Mouse (Mus musculus): ENCODE data around the gene Zfp37.
"Not testable (repeated sequence)": the region's sequence is repeated elsewhere in the genome, so short reads cannot be mapped to it uniquely, and the experiment has no call there.

Gene Zfp37

DNA sequence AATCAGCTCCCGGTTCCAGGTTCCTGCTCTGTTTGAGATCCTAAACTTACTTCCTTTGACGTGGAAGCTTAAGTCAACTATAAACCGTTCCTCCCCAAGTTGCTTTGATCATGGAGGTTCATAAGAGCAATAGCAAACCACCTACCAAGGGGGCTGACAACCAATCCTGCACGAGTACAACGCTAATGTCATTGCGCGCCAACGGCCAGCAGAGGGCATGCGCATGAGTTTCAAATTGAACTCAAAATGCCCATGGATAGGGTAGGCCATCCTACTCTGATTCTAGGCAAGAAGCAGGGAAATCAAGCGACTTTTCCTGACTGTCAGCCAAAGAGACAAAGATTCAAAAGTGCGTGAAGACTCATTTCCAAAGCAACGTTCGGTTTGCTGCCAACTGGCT lies at the start of gene Zfp37:
Zfp37 (minus strand) TSS at position 279 of the 400 bp plus-strand sequence.
- no peak for DNase-seq

GRCm38 (mm10) chr4:62278081-62278480 lies 47.2 kb upstream of the Zfp37 start:
- no peak for DNase-seq

DNA sequence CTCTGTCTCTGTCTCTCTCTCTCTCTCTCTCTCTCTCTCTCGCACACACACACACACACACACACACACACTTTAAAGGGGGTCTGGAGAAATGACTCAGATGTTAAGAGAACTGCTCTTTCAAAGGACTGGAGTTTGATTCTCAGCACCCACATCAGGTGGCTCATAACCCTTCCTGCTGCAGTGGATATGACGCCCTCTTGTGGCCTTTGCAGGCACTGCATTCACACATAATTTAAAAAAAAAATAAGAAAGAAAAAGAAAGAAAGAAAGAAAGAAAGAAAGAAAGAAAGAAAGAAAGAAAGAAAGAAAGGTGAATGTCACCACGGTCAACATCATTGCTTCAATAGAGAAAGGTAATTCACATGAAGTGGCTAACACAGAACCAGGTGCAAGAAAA lies 46.4 kb upstream of the Zfp37 start:
- no peak for DNase-seq

GRCm38 (mm10) chr4:62276642-62277041 lies 45.8 kb upstream of the Zfp37 start:
- DNase-seq, result no peak

- no peak for DNase-seq
Observed at GRCm38 (mm10) chr4:62274841-62275536, 44.1 kb upstream of the Zfp37 start.

DNA sequence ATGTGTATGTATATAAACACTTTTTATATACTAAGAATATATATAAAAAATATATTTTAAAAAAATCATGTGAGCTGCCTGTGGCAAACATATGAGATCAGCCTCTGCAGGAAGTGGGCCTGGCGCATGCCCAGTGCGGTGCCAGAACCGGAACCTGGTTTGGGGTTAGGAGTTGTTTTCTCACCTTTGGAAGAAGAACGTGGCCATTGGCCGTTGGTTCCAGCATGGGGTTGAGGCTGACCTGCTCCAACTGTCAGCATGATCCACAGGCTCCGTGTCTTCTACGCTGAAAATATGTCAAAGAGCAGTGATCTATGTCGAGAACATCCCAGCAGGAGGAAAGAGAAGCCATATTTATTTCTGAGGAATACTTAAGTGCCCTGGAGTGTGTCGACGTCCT lies 43.1 kb upstream of the Zfp37 start:
- no peak for DNase-seq

DNA sequence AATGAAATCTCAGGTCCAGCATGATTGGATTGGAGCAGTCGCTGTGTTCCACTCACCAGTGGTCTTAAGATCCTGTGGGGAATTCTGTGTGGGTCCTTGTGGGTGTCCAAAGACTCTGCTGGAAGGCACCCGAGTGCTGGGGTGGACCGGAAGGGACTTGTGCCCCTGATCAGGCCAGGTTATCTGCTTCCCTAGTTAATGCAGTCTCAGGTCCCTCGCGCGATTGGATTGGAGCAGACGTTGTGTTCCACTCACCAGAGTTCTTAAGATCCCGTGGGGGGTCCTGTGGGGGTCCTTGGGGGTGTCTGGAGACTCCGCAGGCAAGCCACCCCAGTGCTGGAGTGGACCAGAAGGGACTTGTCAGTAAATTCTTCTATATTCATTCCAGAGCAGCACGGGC lies 41.8 kb upstream of the Zfp37 start:
- no peak for DNase-seq

DNA sequence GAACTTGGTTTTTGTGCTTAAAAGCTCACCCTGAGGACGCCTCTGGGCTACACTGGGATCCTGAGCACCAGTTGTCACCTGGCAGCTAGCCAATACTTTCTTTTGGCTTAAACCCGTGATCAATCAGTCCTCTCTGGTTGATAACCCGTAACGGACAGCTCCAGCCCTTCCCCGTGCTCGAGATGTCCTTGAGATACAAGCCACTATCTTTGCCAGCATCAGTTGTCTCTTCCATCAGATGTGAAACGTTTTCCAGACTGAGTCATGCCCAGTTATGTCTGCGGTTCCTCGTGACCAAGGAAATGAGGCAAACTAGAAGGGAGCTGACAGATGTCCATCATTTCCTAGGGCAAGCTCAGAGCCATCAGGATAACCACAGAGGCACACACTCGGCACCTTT lies 36.3 kb upstream of the Zfp37 start:
- DNase-seq, result no peak

- not testable (repeated sequence) for DNase-seq
Observed at GRCm38 (mm10) chr4:62266016-62266415, 35.2 kb upstream of the Zfp37 start.

- DNase-seq, result no peak
Observed at GRCm38 (mm10) chr4:62265154-62265836, 34.4 kb upstream of the Zfp37 start.

- no peak for DNase-seq
Observed at GRCm38 (mm10) chr4:62263133-62263844, 32.4 kb upstream of the Zfp37 start.

- DNase-seq, result no peak
Observed at GRCm38 (mm10) chr4:62262276-62262675, 31.4 kb upstream of the Zfp37 start, which contains the start of gene Slc31a2. Gene Slc31a2, plus strand, starts transcription at chr4:62262562.

- DNase-seq, result no peak
Observed at GRCm38 (mm10) chr4:62256931-62257330, 26.1 kb upstream of the Zfp37 start.

GRCm38 (mm10) chr4:62254551-62254950 lies 23.7 kb upstream of the Zfp37 start:
- DNase-seq, result no peak

DNA sequence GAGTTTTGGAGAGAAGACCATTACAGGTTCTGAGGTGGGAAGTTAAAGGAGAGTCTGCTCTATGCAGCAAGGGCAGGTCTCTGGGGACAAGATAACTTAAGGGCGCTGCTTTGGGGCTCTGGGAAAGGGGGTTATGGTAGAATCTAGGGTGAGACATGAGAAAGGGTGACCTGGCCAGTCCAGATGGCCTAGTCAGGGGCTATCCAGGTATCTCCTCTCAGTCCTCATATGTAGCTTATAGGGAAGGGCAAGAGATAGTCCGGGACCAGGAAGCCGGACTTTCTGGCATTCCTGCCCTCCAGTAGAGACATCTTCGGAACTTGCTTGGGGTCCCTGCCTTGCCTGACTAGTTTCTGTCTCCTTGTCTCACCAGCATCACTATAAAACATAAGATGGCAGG lies 20.9 kb upstream of the Zfp37 start:
- DNase-seq, result no peak

DNA sequence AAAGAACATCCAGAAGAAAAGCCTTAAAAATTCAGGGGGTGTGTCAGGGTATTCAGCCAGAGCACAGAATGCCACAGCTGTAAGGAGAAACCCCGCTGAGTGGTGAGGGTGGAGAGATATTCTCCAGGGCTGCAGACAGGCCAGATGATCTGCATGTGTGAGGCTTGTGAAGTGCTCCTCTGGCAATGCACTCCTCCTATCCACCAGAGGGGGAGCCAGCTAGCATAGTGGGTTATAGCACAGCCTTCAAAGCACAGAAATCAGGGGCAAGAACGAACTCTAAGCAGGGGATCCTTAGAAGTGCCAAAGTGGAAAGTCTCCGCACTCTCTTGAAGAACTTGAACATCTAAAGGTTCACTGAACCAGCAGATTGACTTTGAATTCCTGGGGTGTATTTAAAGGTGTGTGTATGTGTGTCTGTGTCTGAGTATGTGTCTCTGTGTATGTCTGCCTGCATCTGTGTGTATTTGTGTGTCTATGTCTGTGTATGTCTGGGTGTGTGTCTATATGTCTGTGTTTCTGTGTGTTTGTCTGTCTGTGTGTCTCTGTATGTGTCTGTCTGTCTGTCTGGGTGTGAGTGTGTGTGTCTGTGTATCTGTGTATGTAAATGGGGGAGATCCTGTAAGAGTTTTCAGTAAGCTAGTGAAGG lies 20.2 kb upstream of the Zfp37 start:
- DNase-seq, result no peak

DNA sequence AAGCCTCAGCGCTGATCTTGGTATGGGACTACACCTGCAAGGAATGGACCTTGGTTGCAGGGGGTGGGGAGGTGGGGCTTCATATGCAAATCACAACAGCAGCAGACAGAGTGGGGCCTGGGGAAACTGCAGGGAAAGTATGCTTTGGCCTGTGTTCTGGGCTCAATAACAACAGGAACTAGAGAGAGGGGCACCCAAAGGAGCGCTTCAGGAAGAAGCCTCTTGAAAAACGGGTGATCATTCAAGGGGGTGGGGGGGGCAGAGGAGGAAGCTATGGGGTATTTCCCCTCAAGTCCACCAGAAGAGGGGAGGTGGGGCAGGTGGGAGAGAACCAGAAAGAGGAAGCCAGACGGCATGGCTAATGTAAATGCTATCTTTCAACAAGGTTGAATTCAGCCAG lies 17.5 kb upstream of the Zfp37 start:
- DNase-seq, result no peak

DNA sequence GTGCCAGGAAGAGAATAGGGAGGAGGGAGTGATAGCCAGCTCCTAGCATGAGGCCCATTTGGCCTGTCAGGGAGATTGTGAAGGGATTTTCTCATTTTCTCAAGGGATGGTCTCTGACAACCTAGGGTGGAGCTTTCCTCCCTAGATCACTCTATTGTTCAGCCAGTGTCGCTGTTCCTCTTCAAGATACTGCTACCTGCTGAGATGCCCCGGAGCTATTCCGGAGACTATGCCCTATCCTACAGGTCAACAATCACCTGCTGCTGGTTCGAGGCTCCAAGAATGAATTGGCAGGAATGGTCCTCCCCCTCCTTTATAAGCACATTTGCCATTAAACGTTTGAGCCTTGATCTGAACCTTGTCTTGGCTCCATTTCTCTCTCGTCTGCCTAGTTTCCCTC lies 9.7 kb upstream of the Zfp37 start:
- no peak for DNase-seq

- DNase-seq, result no peak
Observed at GRCm38 (mm10) chr4:62230153-62230552, 694 bp downstream of the Zfp37 start.

DNA sequence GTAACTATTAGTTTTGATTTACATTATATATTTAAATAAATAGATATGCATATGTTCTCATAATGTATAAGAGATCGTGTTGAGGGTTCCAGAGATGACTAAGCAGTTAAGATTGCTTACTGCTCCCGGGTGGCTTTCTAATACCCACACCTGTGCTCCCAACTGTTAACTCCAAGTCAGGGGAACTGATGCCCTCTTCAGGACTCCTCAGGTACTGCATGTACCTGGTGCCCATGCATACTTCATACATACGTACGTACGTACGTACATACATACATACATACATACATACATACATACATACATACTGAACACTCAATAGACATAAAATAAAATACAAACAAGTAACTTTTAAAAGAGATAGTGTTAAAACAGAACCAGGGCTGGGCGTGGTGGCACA lies 1.4 kb downstream of the Zfp37 start:
- DNase-seq, result no peak

- no peak for DNase-seq
Observed at GRCm38 (mm10) chr4:62228391-62228790, 2.5 kb downstream of the Zfp37 start.

DNA sequence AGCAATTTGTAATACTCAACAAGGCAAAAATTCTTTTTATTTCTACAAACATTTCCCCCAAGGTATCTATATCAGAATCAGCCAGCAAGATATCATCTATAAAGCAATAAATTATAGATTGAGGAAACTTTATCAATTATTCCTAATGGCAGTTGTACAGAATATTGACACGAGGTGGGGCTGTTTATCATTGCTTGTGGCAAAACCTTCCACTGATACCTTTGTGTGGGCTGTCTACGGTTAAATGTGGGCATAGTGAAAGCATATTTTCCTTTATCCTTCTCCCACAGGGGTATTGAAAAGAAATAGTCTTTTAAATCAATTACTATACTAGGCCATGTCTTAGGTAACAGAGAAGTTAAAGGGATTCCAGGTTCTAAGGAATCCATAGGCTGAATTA lies 17.4 kb downstream of the Zfp37 start:
- no peak for DNase-seq

GRCm38 (mm10) chr4:62210035-62210434 lies 20.8 kb downstream of the Zfp37 start:
- no peak for DNase-seq

Data from right cerebral cortex, postnatal 25 days (tissue).